Mouse (Mus musculus) heart, embryonic 12.5 days (tissue): ENCODE data around the gene Tmem18. TPM values are rescaled to one million over a fixed set of nuclear protein-coding genes. Genes with fewer than 3 reads are reported as not detected.

Experiments
- microRNA-seq: library from miRNA; unstranded; fragments of <30 nt; microRNA quantifications from one replicate; pipeline ENCODE4, GENCODE M21; 2017
- polyA plus RNA-seq: library from polyadenylated mRNA; unstranded; fragments of >200 nt; fragmentation: Nextera tagmentation; extraction: Ambion mirVana; gene quantifications from 2 replicates; pipeline ENCODE4 v1.2.1, GENCODE M21; 2016

The Tmem18 gene
- polyA plus RNA-seq, 1 experiment from 2014 or later: 15.4 TPM

Small RNA genes within 50 kb of the gene (microRNA-seq; reads per million reads assigned to microRNA genes)
- not detected for gene Gm25243

Other genes with a start within 250 kb of the Tmem18 start
- 6.2 and 6.5 TPM in 2 replicates for gene Sntg2, start 211.1 kb upstream of the Tmem18 start, polyA plus RNA-seq